Mouse (Mus musculus) myocyte (in vitro differentiated cells): ENCODE data around the gene Psmb1.

Experiments
- CEBPB ChIP-seq: IDR thresholded peaks from 2 replicates; pipeline ENCODE4 v1.6.1; 2011; ENCODE audit warnings: mild to moderate bottlenecking, moderate library complexity; ENCODE audit not compliant: poor library complexity, insufficient read depth, severe bottlenecking
- POLR2A ChIP-seq: IDR thresholded peaks from one replicate; pipeline ENCODE4 v1.6.1; 2011; ENCODE audit warnings: low read depth, mild to moderate bottlenecking, control low read depth, moderate library complexity; ENCODE audit not compliant: insufficient read length
- POLR2AphosphoS2 ChIP-seq: IDR thresholded peaks from one replicate; pipeline ENCODE4 v1.6.1; 2011; ENCODE audit warnings: low read depth, control low read depth; ENCODE audit not compliant: insufficient read length
- TCF12 ChIP-seq: IDR thresholded peaks from one replicate; pipeline ENCODE4 v1.6.1; 2011; ENCODE audit warnings: mild to moderate bottlenecking, control low read depth; ENCODE audit not compliant: poor library complexity, insufficient read depth, severe bottlenecking
- USF1 ChIP-seq: IDR thresholded peaks from one replicate; pipeline ENCODE4 v1.6.1; 2011; ENCODE audit warnings: low read depth, mild to moderate bottlenecking, control low read depth, moderate library complexity

DNA sequence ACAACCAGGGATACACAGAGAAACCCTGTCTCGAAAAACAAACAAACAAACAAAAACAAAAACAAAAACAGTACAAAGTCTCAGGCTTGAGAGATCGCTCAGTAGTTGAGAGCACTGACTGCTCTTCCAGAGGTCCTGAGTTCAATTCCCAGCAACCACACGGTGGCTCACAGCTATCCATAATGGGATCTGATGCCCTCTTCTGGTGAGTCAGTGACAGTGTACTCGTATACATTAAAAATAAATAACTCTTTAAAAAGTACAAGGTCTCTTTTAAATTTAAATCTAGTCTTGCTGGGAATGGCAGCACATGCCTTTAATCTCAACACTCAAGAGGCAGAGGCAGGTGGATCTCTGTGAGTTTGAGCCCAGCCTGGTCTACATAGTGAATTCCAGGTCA, 26.9 kb downstream of the Psmb1 start:
- TF ChIP-seq POLR2AphosphoS2 (no peak), POLR2A (no peak), TCF12 (no peak), USF1 (no peak), CEBPB (no peak)
